Mouse (Mus musculus) gastrocnemius, postnatal 4 days (tissue): Measurements from ENCODE around the gene Ppfibp1. TPM values are rescaled to one million over a fixed set of nuclear protein-coding genes. Genes with fewer than 3 reads are reported as not detected.

Source experiments
- DNase-seq, 2 experiments: peaks; one replicate each; pipeline ENCODE4 v3.0.0; 2021 to 2022; ENCODE audit warnings: low spot score in 2 of 2, mixed read lengths in 2 of 2
- total RNA-seq, 2 experiments: library from RNA; stranded (reverse); gene quantifications; 2 replicates each; pipeline ENCODE4 v1.2.3; 2021

Ppfibp1 gene
- total RNA-seq, 2 experiments from 2014 or later = 72.1 to 73.6 TPM

DNA sequence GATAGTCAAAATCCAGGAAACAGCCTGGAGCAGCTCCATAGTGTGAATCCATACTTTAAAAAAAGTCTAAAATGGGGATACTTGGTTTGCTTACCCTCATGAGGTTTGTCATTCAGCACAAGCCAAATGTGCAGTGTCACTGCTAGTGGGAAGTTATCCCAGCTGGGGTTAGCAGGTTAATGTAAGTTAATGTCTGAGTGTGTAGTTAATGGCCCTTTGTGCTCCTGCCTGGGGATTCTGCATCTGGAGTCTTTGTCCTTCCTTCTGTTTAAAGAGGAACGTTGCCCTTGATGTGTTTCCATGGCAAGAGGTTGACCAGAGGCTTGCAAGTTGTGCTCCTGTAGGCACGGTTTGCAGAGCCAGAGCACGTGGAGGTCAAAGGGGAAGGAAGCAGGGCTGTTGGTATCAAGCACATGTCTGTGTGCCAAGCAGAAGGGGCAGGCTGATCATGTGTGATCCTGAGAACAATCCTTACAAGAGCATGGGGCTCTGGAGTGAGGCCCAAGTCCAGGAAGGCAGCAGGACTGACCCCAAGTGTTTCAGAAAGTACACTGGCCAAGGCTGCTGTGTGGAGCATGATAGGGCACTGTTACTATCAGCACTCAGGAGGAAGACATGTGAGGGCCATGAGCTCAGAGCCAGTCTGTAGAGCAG, 24.7 kb downstream of the Ppfibp1 start:
- no peak for DNase-seq

GRCm38 (mm10) chr6:146913489-146914198, 25.4 kb downstream of the Ppfibp1 start:
- no peak for DNase-seq

GRCm38 (mm10) chr6:146915808-146916207, 27.5 kb downstream of the Ppfibp1 start:
- no peak for DNase-seq

GRCm38 (mm10) chr6:146917396-146917795, 29.1 kb downstream of the Ppfibp1 start:
- DNase-seq = no peak

DNA sequence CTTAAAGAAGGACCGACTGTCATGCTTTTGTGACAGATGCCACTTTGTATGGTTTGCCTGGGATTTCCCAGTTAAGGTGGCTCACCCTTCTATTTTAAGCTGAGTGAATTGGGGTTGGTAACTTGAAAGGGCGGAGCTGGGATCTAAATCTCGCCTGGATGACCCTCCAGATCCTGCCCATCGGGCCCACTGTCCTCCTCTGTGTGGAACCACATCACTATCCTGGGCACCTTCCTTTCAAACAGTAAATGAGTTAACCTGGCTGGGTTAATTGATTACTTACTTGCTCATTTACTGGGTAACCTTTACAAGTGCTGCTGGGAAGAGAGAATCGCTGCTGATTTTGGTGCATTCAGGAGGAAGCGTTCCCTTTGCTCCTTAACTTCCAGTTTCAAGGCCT, 30.1 kb downstream of the Ppfibp1 start:
- no peak for DNase-seq

DNA sequence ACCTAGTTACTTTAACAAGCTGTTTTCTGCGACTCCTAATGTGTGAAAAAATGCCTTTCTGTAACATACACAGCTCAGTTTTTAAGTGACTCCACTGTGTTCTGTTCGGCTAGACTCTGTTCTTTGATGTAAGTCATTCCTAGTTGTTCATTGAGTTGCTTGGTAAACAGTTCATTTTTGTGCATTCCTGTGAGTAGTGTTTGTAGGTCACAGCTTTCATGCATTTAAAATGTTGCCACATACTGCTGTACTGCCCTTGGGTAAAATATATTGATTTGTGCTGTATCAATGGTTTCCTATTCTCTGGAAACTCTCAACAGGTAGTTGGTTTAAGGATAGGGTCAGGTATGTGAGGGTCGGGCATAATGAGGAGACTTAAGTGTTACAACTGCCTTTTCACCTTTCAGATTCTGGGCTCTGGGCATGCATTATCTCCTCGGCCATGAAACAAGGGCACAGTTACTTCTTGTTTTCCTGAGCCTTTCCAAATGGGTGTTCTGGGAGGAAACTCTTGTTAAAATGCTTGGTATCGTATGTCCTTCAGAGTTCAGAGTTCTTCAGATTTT, 38.2 kb downstream of the Ppfibp1 start:
- no peak for DNase-seq

- DNase-seq = no peak
Measured at GRCm38 (mm10) chr6:146928108-146928507, 39.8 kb downstream of the Ppfibp1 start.

- no peak for DNase-seq
Measured at GRCm38 (mm10) chr6:146929031-146929430, 40.7 kb downstream of the Ppfibp1 start.

DNA sequence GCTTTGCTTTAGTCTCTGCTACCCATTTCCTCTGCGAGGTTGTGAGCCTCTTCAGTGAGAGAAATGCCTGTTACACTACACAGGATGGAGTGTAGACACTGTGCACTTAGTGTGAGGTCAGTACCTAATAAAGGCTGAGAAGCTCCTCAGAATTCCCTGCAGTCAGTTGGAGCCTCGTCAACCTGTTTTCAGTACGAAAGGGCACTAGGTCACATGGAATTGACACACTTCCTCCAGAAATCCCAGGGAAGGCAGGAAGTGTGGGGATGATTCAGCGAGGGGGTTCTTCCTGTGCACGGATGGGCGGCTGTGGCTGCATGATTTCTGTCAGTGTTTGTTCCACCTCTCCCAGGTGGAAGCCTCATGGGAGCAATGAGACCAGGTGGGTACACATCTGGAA, 44.8 kb downstream of the Ppfibp1 start:
- DNase-seq = no peak

DNA sequence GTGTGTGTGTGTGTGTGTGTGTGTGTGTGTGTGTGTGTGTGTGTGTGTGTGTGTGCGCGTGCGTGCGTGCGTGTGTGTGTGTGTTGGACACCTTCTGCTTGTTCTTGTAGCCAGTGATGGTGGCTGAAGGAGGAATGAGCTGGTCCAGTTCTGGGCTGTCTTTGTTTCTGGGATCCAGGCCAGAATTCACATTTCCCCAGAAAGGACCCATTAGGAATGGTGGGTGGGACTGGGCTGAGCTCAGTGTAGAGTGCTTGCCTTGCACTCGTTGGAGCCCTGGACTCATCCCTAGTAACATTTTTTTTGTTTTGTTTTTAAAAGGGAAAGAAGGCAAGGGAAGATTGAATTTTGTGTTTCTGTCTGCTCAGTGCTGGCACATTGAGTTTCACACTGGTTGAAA, 47.7 kb downstream of the Ppfibp1 start:
- peak in 1 of 2 experiments; percentile 56 for DNase-seq

GRCm38 (mm10) chr6:146939026-146939425, 50.7 kb downstream of the Ppfibp1 start:
- DNase-seq = no peak

- DNase-seq = no peak
Measured at GRCm38 (mm10) chr6:146941505-146942275, 53.4 kb downstream of the Ppfibp1 start.

DNA sequence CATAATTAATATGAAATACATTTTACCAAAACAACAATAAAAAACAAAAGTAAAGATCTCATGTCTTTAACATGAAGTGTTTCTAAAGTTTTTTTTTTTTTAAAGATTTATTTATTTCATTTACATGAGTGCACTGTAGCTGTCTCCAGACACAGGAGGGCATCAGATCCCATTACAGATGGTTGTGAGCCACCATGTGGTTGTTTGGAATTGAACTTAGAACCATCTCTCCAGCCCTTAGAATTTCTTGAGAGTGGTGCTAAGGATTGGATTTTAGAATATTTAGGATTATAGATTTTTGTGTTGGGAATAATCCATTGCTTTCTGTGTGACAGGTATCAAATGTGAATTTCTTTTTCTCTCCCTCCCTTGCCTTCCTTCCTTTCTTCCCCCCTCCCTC, 55.7 kb downstream of the Ppfibp1 start:
- DNase-seq = no peak

GRCm38 (mm10) chr6:146944830-146945229, 56.5 kb downstream of the Ppfibp1 start:
- no peak for DNase-seq

- DNase-seq = no peak
Measured at GRCm38 (mm10) chr6:146946327-146947029, 58.2 kb downstream of the Ppfibp1 start.

GRCm38 (mm10) chr6:146947186-146947585, 58.9 kb downstream of the Ppfibp1 start:
- DNase-seq = no peak

GRCm38 (mm10) chr6:146949682-146950453, 61.6 kb downstream of the Ppfibp1 start:
- DNase-seq = no peak

DNA sequence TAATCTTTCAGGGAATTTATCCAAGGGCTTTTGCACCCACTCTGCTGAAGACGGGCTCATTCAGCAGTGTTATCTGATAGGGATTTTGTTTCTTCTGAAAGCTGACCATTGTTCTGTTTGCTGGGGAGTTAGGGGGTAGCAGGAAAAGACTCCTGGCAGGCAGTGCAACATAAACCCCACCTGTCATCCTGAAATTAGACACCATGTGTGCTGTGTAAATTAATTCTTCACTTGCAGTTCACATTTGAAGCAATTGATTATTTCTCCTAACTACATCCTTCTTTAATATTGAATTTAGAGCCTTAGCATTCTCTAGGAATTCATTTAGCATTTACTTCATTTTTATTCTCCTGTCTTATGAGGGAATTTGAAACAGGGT, 62.2 kb downstream of the Ppfibp1 start:
- no peak for DNase-seq

DNA sequence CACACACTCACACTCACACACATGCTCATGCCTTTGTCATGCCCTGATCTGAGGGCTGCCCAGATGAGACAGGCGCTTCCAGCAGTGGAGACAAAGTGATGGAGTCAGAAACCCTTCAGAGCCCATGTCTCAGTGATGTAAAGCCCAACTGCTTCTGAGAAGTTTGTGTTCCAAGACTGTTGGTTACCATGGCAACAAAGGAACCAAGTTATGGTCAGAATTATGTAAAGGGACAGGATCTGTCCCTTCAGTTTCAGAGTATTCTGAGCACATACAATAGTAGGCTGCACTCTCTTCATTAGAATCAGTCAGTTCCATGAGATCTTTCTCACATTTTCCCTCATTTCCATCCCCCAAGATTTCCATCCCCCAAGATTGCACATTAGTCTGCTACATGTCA, 66.0 kb downstream of the Ppfibp1 start, which contains the start of gene 1700034J05Rik:
Gene 1700034J05Rik, minus strand, starts transcription at position 165 of the 400 bp plus-strand sequence.
- DNase-seq = no peak

DNA sequence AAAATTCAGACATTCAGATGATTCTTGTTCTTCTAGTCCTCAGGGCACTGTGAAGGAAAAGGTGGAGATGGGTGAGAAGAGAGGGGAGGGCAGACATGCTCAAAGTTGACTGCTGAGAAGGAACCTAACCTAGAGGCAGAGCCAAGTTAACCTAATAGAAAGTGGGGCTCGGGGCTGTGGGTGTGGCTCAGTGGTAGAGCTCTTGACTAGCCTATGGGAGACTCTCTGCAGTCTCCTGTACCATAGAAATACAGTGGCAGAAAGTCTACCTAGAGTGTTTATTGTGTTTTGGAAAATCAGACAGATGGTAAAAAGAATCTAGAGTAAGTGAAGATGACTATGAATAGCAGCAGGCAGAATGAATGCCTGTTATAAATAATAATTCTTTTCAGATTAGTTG, 67.2 kb downstream of the Ppfibp1 start:
- DNase-seq = no peak
